Mouse (Mus musculus): ENCODE measurements at regions not wholly inside any gene's neighbourhood (a gene's known extent, or its start where the extent isn't known, plus 50 kb on each side); places are given as distances from the start of the nearest gene placed in this dataset.
A peak's percentile ranks its signal among the peaks of the same experiment; 100 is the strongest.

GRCm38 (mm10) chr16:29883252-29883992 is 180.8 kb upstream of the Hes1 start:
- H3K9ac ChIP-seq (ENCODE audit: low read depth, low read length), result no peak overlapping the region
- WGBS, result 85% methylated on average over 10 of the region's 10 CpGs
- H3K27me3 ChIP-seq (ENCODE audit: control insufficient read depth, insufficient read depth, low read length), result no peaks in the 10 kb centered on the region
- H3K36me3 ChIP-seq (ENCODE audit: control insufficient read depth, insufficient read depth, low read length), result no peaks in the 10 kb centered on the region
- DNase-seq (ENCODE audit: extremely low read depth, low read depth, low spot score), result no peak
- TF ChIP-seq POLR2A (IDR thresholded peaks at IDR 0.05; ENCODE audit: extremely low read depth, insufficient read depth, low read length) (no peak), CTCF (IDR thresholded peaks at IDR 0.05; ENCODE audit: low read depth, low read length) (no peak)
- no peak overlapping the region for H3K4me3 ChIP-seq (ENCODE audit: insufficient read depth, low read depth, low read length)
- H3K27ac ChIP-seq (replicated peaks; ENCODE audit: insufficient read depth, low read depth, low read length), result no peak overlapping the region
- no peaks in the 10 kb centered on the region for H3K79me2 ChIP-seq (ENCODE audit: control insufficient read depth, insufficient read depth, low read length)
- H3K4me1 ChIP-seq (ENCODE audit: control insufficient read depth, insufficient read depth, low read length), result no peaks in the 10 kb centered on the region; the same call in 1 of the 2 replicates

DNA sequence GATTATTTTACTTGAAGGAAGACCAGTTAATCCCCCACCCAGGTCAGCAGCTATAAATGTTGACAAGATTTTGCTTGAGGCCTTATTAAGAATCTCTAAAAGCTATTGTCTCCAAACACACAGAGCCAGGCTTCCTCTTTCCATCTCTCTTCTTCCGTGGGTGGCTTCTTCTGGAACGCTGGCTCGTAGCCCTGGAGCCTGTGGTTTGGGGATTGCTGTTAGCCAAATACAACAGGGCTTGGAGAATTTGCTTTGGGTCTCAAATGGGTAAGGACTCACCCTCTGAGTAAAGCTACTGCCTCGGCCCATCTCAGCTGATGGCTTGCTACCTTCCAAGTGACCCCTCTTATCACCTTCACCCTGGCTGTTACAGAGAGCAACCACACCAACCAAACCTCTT is 179.3 kb upstream of the Hes1 start:
- H3K9ac ChIP-seq (ENCODE audit: low read depth, low read length), result no peak overlapping the region
- H3K36me3 ChIP-seq (ENCODE audit: control insufficient read depth, insufficient read depth, low read length), result no peaks in the 10 kb centered on the region
- H3K27me3 ChIP-seq (ENCODE audit: control insufficient read depth, insufficient read depth, low read length), result no peaks in the 10 kb centered on the region
- H3K4me3 ChIP-seq (ENCODE audit: insufficient read depth, low read depth, low read length), result no peak overlapping the region
- WGBS, result 89% methylated on average over 4 of the region's 4 CpGs
- DNase-seq (ENCODE audit: extremely low read depth, low read depth, low spot score), result no peak
- no peaks in the 10 kb centered on the region; the same call in 1 of the 2 replicates for H3K4me1 ChIP-seq (ENCODE audit: control insufficient read depth, insufficient read depth, low read length)
- no peak overlapping the region for H3K27ac ChIP-seq (replicated peaks; ENCODE audit: insufficient read depth, low read depth, low read length)
- no peak for TF ChIP-seq CTCF (IDR thresholded peaks at IDR 0.05; ENCODE audit: low read depth, low read length)
- TF ChIP-seq POLR2A (IDR thresholded peaks at IDR 0.05; ENCODE audit: extremely low read depth, insufficient read depth, low read length), result no peak
- H3K79me2 ChIP-seq (ENCODE audit: control insufficient read depth, insufficient read depth, low read length), result no peaks in the 10 kb centered on the region

GRCm38 (mm10) chr16:29886755-29887154 is 177.4 kb upstream of the Hes1 start:
- no peaks in the 10 kb centered on the region for H3K27me3 ChIP-seq (ENCODE audit: control insufficient read depth, insufficient read depth, low read length)
- H3K36me3 ChIP-seq (ENCODE audit: control insufficient read depth, insufficient read depth, low read length), result no peaks in the 10 kb centered on the region
- no peak overlapping the region for H3K4me3 ChIP-seq (ENCODE audit: insufficient read depth, low read depth, low read length)
- H3K27ac ChIP-seq (replicated peaks; ENCODE audit: insufficient read depth, low read depth, low read length), result no peak overlapping the region
- peak; percentile 5 for DNase-seq (ENCODE audit: extremely low read depth, low read depth, low spot score)
- H3K79me2 ChIP-seq (ENCODE audit: control insufficient read depth, insufficient read depth, low read length), result no peaks in the 10 kb centered on the region
- no peaks in the 10 kb centered on the region; the same call in 1 of the 2 replicates for H3K4me1 ChIP-seq (ENCODE audit: control insufficient read depth, insufficient read depth, low read length)
- WGBS, result 80% methylated on average over 4 of the region's 4 CpGs
- H3K9ac ChIP-seq (ENCODE audit: low read depth, low read length), result no peak overlapping the region
- no peak for TF ChIP-seq POLR2A (IDR thresholded peaks at IDR 0.05; ENCODE audit: extremely low read depth, insufficient read depth, low read length)
- TF ChIP-seq CTCF (IDR thresholded peaks at IDR 0.05; ENCODE audit: low read depth, low read length), result no peak

DNA sequence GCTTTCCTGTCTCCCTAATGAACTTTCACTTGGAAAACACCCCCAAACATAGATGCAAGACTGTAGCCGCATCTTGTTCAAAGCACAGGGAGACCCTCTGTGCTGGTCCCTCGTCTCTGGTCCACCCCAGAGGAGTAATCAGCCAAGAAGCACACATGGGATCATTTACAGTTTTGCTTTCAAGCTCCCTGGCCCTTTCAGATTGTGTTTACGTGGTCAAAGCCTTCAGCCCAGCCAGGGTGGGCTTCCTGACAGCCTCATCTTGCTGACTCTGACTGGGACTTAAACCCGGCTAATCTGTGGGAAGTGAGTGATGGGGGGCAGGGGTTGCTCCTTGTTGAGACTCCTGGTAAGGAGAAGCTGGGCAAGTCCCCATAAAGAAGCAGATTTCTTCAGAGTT is 174.8 kb upstream of the Hes1 start:
- no peak overlapping the region for H3K9ac ChIP-seq (ENCODE audit: low read depth, low read length)
- no peak for TF ChIP-seq CTCF (IDR thresholded peaks at IDR 0.05; ENCODE audit: low read depth, low read length)
- no peak for TF ChIP-seq POLR2A (IDR thresholded peaks at IDR 0.05; ENCODE audit: extremely low read depth, insufficient read depth, low read length)
- H3K4me1 ChIP-seq (ENCODE audit: control insufficient read depth, insufficient read depth, low read length), result no peaks in the 10 kb centered on the region; the same call in 1 of the 2 replicates
- H3K36me3 ChIP-seq (ENCODE audit: control insufficient read depth, insufficient read depth, low read length), result no peaks in the 10 kb centered on the region
- no peak for DNase-seq (ENCODE audit: extremely low read depth, low read depth, low spot score)
- H3K4me3 ChIP-seq (ENCODE audit: insufficient read depth, low read depth, low read length), result no peak overlapping the region
- H3K27ac ChIP-seq (replicated peaks; ENCODE audit: insufficient read depth, low read depth, low read length), result no peak overlapping the region
- no peaks in the 10 kb centered on the region for H3K79me2 ChIP-seq (ENCODE audit: control insufficient read depth, insufficient read depth, low read length)
- WGBS, result 95% methylated on average over 4 of the region's 4 CpGs
- no peaks in the 10 kb centered on the region for H3K27me3 ChIP-seq (ENCODE audit: control insufficient read depth, insufficient read depth, low read length)

DNA sequence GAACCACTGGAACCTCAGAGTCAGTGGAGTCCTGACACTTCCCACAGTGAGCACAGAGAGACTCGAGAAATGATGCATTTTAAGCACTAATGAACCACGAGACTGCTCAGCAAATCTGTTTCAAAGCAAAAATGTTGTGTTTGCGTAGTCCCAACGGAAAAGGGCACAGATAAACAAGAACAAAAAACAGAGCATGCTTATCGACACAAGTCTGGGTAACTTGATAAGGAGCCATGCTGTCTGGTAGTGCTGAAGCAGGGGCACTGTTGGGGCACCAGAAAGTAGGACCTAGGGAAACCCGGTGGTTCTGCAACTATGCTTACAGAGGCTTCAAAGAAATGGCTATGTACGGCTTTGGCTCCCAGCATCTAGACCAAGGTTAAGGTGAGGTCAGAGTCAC is 172.7 kb upstream of the Hes1 start:
- Histone ChIP-seq H3K4me1 (ENCODE audit: control insufficient read depth, insufficient read depth, low read length) (peaks cover 3% of the 10 kb centered on the region; the same call in 1 of the 2 replicates), H3K9ac (ENCODE audit: low read depth, low read length) (no peak overlapping the region), H3K4me3 (ENCODE audit: insufficient read depth, low read depth, low read length) (no peak overlapping the region), H3K27ac (replicated peaks; ENCODE audit: insufficient read depth, low read depth, low read length) (no peak overlapping the region), H3K79me2 (ENCODE audit: control insufficient read depth, insufficient read depth, low read length) (no peaks in the 10 kb centered on the region), H3K27me3 (ENCODE audit: control insufficient read depth, insufficient read depth, low read length) (no peaks in the 10 kb centered on the region), H3K36me3 (ENCODE audit: control insufficient read depth, insufficient read depth, low read length) (no peaks in the 10 kb centered on the region)
- no peak for TF ChIP-seq CTCF (IDR thresholded peaks at IDR 0.05; ENCODE audit: low read depth, low read length)
- no peak for TF ChIP-seq POLR2A (IDR thresholded peaks at IDR 0.05; ENCODE audit: extremely low read depth, insufficient read depth, low read length)
- WGBS, result 65% methylated on average over 7 of the region's 7 CpGs
- DNase-seq (ENCODE audit: extremely low read depth, low read depth, low spot score), result no peak
